In genomic region chr5:138755121-138755452, GRCm38 (mm10) we compare ENCODE assay signal across 8 mouse cellular contexts. TPM values are rescaled to one million over a fixed set of nuclear protein-coding genes. Genes with fewer than 3 reads are reported as not detected.
A peak's percentile ranks its signal among the peaks of the same experiment; 100 is the strongest.
DNase-seq lines count a peak whose midpoint lies in the region; ATAC-seq and TF ChIP-seq lines count a peak whose summit lies in the region.

No protein-coding gene starts in this region.

- ATAC-seq in heart, embryonic 13.5 days (ENCODE audit: extremely low read depth, insufficient number of reproducible peaks, low FRiP score, low TSS enrichment): peak; percentile 2; the same call in 1 of the 2 replicates
- no peak for ATAC-seq in forebrain, embryonic 14.5 days
- no peak for ATAC-seq in liver, embryonic 14.5 days (ENCODE audit: insufficient read depth)

- no peak for TF ChIP-seq EP300 in liver, embryonic 14.5 days (IDR thresholded peaks at IDR 0.05; ENCODE audit: low read depth)

- peak overlapping the region; percentile 85 for H3K9ac ChIP-seq in heart, embryonic 13.5 days
- H3K9ac ChIP-seq in forebrain, embryonic 14.5 days (ENCODE audit: low read length): peak overlapping the region; percentile 92
- H3K9ac ChIP-seq in liver, embryonic 14.5 days (replicated peaks): no peak overlapping the region

- DNase-seq in heart, adult 9 months (ENCODE audit: low spot score in 2 of 2): no peak
- no peak for DNase-seq in forebrain, embryonic 14.5 days (ENCODE audit: low spot score)
- DNase-seq in liver, embryonic 14.5 days (ENCODE audit: low read depth in 3 of 3, low spot score in 3 of 3): no peak
- DNase-seq in ovary, adult 18-20 months (ENCODE audit: low spot score): no peak
- DNase-seq in kidney, postnatal 10 days: no peak
- no peak for DNase-seq in thymus, postnatal 4 days

- no peak overlapping the region for H3K27ac ChIP-seq in heart, embryonic 13.5 days (replicated peaks)
- H3K27ac ChIP-seq in forebrain, embryonic 14.5 days (ENCODE audit: low read depth, low read length): peak overlapping the region; percentile 97
- H3K27ac ChIP-seq in liver, embryonic 14.5 days: no peak overlapping the region

- no peaks in the 10 kb centered on the region for H3K9me3 ChIP-seq in heart, embryonic 13.5 days
- no peaks in the 10 kb centered on the region for H3K9me3 ChIP-seq in E14TG2a.4 (ENCODE audit: low read length)
- no peaks in the 10 kb centered on the region for H3K9me3 ChIP-seq in forebrain, embryonic 14.5 days (replicated peaks; ENCODE audit: control insufficient read depth, low read length)
- no peaks in the 10 kb centered on the region for H3K9me3 ChIP-seq in liver, embryonic 14.5 days (ENCODE audit: control insufficient read depth, low read length)

- peaks cover 62% of the 10 kb centered on the region for H3K27me3 ChIP-seq in heart, embryonic 13.5 days (replicated peaks)
- H3K27me3 ChIP-seq in E14TG2a.4 (ENCODE audit: insufficient read depth, low read length): peaks cover 86% of the 10 kb centered on the region
- no peaks in the 10 kb centered on the region for H3K27me3 ChIP-seq in forebrain, embryonic 14.5 days (replicated peaks; ENCODE audit: control insufficient read depth, insufficient read depth, low read length)
- H3K27me3 ChIP-seq in liver, embryonic 14.5 days (ENCODE audit: control insufficient read depth, insufficient read depth, low read length): peaks cover 30% of the 10 kb centered on the region

- WGBS in heart, embryonic 13.5 days: under 1% methylated on average over 34 of the region's 34 CpGs
- WGBS in forebrain, embryonic 14.5 days: 0% methylated on average over 27 of the region's 34 CpGs
- 1% methylated on average over 34 of the region's 34 CpGs for WGBS in liver, embryonic 14.5 days (ENCODE audit: insufficient replicate concordance)

- H3K36me3 ChIP-seq in heart, embryonic 13.5 days: peaks cover 13% of the 10 kb centered on the region; the same call in 1 of the 2 replicates
- H3K36me3 ChIP-seq in E14TG2a.4 (ENCODE audit: insufficient read depth, low read length): peaks cover 9% of the 10 kb centered on the region; the same call in 1 of the 2 replicates
- H3K36me3 ChIP-seq in forebrain, embryonic 14.5 days (ENCODE audit: control insufficient read depth, insufficient read depth, low read length): peaks cover 20% of the 10 kb centered on the region
- no peaks in the 10 kb centered on the region for H3K36me3 ChIP-seq in liver, embryonic 14.5 days (replicated peaks; ENCODE audit: control insufficient read depth, insufficient read depth, low read depth)

- H3K4me1 ChIP-seq in heart, embryonic 13.5 days: peaks cover 31% of the 10 kb centered on the region
- peaks cover 32% of the 10 kb centered on the region for H3K4me1 ChIP-seq in E14TG2a.4 (replicated peaks; ENCODE audit: low read depth, low read length)
- H3K4me1 ChIP-seq in forebrain, embryonic 14.5 days (ENCODE audit: control insufficient read depth, insufficient read depth, low read length): peaks cover 27% of the 10 kb centered on the region
- H3K4me1 ChIP-seq in liver, embryonic 14.5 days (replicated peaks; ENCODE audit: control insufficient read depth in 2 of 2, insufficient read depth in 2 of 2, low read length in 1 of 2): peaks cover 0 to 6% of the 10 kb centered on the region in 2 experiments; a peak in 1 of 4 replicates

- peak overlapping the region; percentile 69 for H3K4me3 ChIP-seq in heart, embryonic 13.5 days
- H3K4me3 ChIP-seq in E14TG2a.4 (replicated peaks; ENCODE audit: low read length): peak overlapping the region; percentile 88
- peak overlapping the region; percentile 77 for H3K4me3 ChIP-seq in forebrain, embryonic 14.5 days (ENCODE audit: low read depth, low read length)
- H3K4me3 ChIP-seq in liver, embryonic 14.5 days (ENCODE audit: insufficient read depth in 1 of 2, low read depth in 2 of 2, low read length in 2 of 2): peak overlapping the region; percentile 49 to 52

- peak overlapping the region; percentile 94 for H3K4me2 ChIP-seq in heart, embryonic 13.5 days
- peak overlapping the region; percentile 92 for H3K4me2 ChIP-seq in forebrain, embryonic 14.5 days (ENCODE audit: low read length)
- peak overlapping the region; percentile 50 for H3K4me2 ChIP-seq in liver, embryonic 14.5 days (ENCODE audit: low read depth)

- no peak for TF ChIP-seq CTCF in E14TG2a.4 (conservative IDR thresholded peaks at IDR 0.05; ENCODE audit: low read length)
- no peak for TF ChIP-seq CTCF in liver, embryonic 14.5 days (IDR thresholded peaks at IDR 0.05; ENCODE audit: low read depth)

RNA-seq across cellular contexts. Expression of gene Fam20c, which starts 0.8 kb away (rescaled TPM):
- polyA plus RNA-seq in heart, embryonic 13.5 days (2015; fragmentation: Nextera tagmentation; extraction: Ambion mirVana): 5.2 and 7.2 TPM in 2 replicates
- 35.7 and 46.9 TPM in 2 replicates for polyA plus RNA-seq in forebrain, embryonic 14.5 days (2014; fragmentation: Nextera tagmentation; extraction: Ambion mirVana)
- 5.4 and 6.5 TPM in 2 replicates for polyA plus RNA-seq in liver, embryonic 14.5 days (2012; rRNA removed)
- polyA plus RNA-seq in liver, embryonic 14.5 days (2014; fragmentation: Nextera tagmentation; extraction: Ambion mirVana): 6.8 and 7.2 TPM in 2 replicates
